Mouse (Mus musculus): ENCODE data around the gene Zfp93.

DNA sequence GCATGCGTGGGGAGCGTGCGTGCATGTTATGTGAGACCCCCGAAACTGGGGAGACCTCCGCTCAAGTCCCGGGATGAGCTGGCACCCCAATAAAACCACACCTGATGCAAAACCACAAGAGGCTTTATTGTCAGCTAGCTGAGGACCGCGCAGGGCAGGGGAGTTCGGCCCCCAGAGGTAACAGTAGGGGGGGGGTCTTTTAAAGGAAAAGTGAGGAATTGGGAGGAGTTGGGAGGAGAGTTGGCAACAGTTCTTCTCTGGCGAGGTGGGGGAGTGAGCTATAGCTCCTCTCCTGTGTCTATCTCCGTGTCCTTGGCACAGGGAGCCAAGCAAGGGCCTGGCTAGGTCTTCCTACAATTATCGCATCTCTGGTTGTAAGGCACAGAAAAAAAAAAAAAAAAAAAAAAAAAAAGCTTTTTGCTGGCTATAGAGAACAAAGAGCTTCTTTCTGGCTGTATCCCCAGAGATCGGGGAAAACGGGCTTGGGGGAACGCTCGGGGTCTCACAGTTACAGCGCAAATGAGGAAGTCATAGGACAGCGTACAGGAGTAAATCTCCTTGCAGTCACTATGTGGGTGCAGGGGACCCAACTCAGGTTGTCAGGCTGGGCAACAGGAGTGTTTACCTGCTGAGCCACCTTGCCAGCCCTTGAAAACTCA is 29.7 kb downstream of the Zfp93 start:
- no peak for TF ChIP-seq POLR2A (IDR thresholded peaks at IDR 0.05; ENCODE audit: extremely low read depth, insufficient read depth, low read length)
- no peak for TF ChIP-seq CTCF (IDR thresholded peaks at IDR 0.05; ENCODE audit: low read depth, low read length)
